Mouse (Mus musculus) CH12.LX (cell line): Measurements from ENCODE around the gene Slc25a4. TPM values are rescaled to one million over a fixed set of nuclear protein-coding genes. Genes with fewer than 3 reads are reported as not detected.

Experiments
- DNase-seq: peaks from one replicate; pipeline ENCODE4 v3.0.0-alpha.2; 2013; ENCODE audit errors: extremely low read depth
- H3K27ac ChIP-seq: 2 replicates; pipeline ENCODE4 v1.5.1; 2012; ENCODE audit warnings: low read depth, mild to moderate bottlenecking, control low read depth, moderate library complexity; ENCODE audit not compliant: insufficient read depth
- H3K27me3 ChIP-seq: replicated peaks from 2 replicates; pipeline ENCODE3; 2012; ENCODE audit warnings: inconsistent platforms
- H3K36me3 ChIP-seq, 2 experiments: replicated peaks in 1 of 2; 2 replicates each; pipeline versions ENCODE3 to v1.6.1; 2012; ENCODE audit warnings: inconsistent platforms in 1 of 2, low read length in 1 of 2, mild to moderate bottlenecking in 1 of 2, mixed read lengths in 1 of 2, moderate library complexity in 1 of 2; ENCODE audit not compliant: control insufficient read depth in 1 of 2, insufficient read depth in 1 of 2
- H3K4me1 ChIP-seq, 2 experiments: 2 replicates each; pipeline ENCODE4 v1.6.1; 2012; ENCODE audit warnings: inconsistent platforms in 1 of 2, moderate library complexity in 1 of 2; ENCODE audit not compliant: insufficient read depth in 2 of 2, control insufficient read depth in 1 of 2
- H3K4me2 ChIP-seq: 2 replicates; pipeline ENCODE4 v1.6.1; 2012; ENCODE audit warnings: low read depth, mild to moderate bottlenecking, control low read depth; ENCODE audit not compliant: poor library complexity, insufficient read depth, severe bottlenecking
- H3K4me3 ChIP-seq, 3 experiments: fragments of 150-350 bp in 1 of 3; sonication (generic) in 1 of 3; replicated peaks in 1 of 3; 2 replicates each; pipeline versions ENCODE3 to v1.5.1; 2011 to 2012; ENCODE audit warnings: low read depth in 2 of 3, low read length in 2 of 3, mild to moderate bottlenecking in 2 of 3, moderate library complexity in 2 of 3, control low read depth in 1 of 3, improper control_type of control experiment in 1 of 3, inconsistent platforms in 1 of 3, mixed read lengths in 1 of 3; ENCODE audit not compliant: poor library complexity in 1 of 3
- H3K79me2 ChIP-seq: replicated peaks from 2 replicates; pipeline ENCODE4 v1.6.1; 2012; ENCODE audit warnings: mild to moderate bottlenecking, moderate library complexity; ENCODE audit not compliant: control insufficient read depth, poor library complexity, insufficient read depth, severe bottlenecking; ENCODE audit errors: extremely low read depth
- H3K9ac ChIP-seq: 2 replicates; pipeline ENCODE4 v1.6.1; 2012; ENCODE audit warnings: low read depth, mild to moderate bottlenecking, control low read depth, moderate library complexity; ENCODE audit not compliant: insufficient read depth
- H3K9me3 ChIP-seq: replicated peaks from 2 replicates; pipeline ENCODE3; 2012; ENCODE audit warnings: low read length, inconsistent platforms, mixed read lengths
- CTCF ChIP-seq, 2 experiments: IDR thresholded peaks in 1 of 2; conservative IDR thresholded peaks in 1 of 2; 2 replicates each; pipeline ENCODE4 v1.5.1; 2011 to 2012; ENCODE audit warnings: low read depth in 2 of 2, low read length in 2 of 2, improper control_type of control experiment in 1 of 2, inconsistent platforms in 1 of 2, mild to moderate bottlenecking in 1 of 2, moderate library complexity in 1 of 2
- ELF1 ChIP-seq: IDR thresholded peaks from 2 replicates; pipeline ENCODE4 v1.6.1; 2014; ENCODE audit warnings: low read depth, mild to moderate bottlenecking, inconsistent platforms, low read length, improper control_type of control experiment
- ETS1 ChIP-seq: conservative IDR thresholded peaks from 2 replicates; pipeline ENCODE4 v1.6.1; 2012; ENCODE audit warnings: low read depth, mild to moderate bottlenecking, inconsistent platforms, low read length, improper control_type of control experiment, moderate library complexity
- KAT2A ChIP-seq: IDR thresholded peaks from 2 replicates; pipeline ENCODE4 v1.6.1; 2012; ENCODE audit warnings: low read length, improper control_type of control experiment, inconsistent platforms; ENCODE audit not compliant: insufficient replicate concordance
- MAFK ChIP-seq: IDR thresholded peaks from 2 replicates; pipeline ENCODE4 v1.6.1; 2011; ENCODE audit warnings: low read length, improper control_type of control experiment; ENCODE audit not compliant: insufficient replicate concordance
- MYC ChIP-seq: IDR thresholded peaks from 2 replicates; pipeline ENCODE4 v1.6.1; 2011; ENCODE audit warnings: low read depth, mild to moderate bottlenecking, improper control_type of control experiment, low read length
- NELFE ChIP-seq: IDR thresholded peaks from 2 replicates; pipeline ENCODE4 v1.6.1; 2011; ENCODE audit warnings: low read depth, low read length, improper control_type of control experiment
- NRF1 ChIP-seq: IDR thresholded peaks from 2 replicates; pipeline ENCODE4 v1.6.1; 2014; ENCODE audit warnings: low read depth, mild to moderate bottlenecking, inconsistent platforms, low read length, improper control_type of control experiment, moderate library complexity
- PAX5 ChIP-seq: IDR thresholded peaks from 2 replicates; pipeline ENCODE4 v1.6.1; 2012; ENCODE audit warnings: low read length, inconsistent platforms, mixed read lengths
- POLR2A ChIP-seq: IDR thresholded peaks from 2 replicates; pipeline ENCODE4 v1.6.1; 2011; ENCODE audit warnings: low read depth, mild to moderate bottlenecking, improper control_type of control experiment, low read length
- POLR2AphosphoS2 ChIP-seq: IDR thresholded peaks from 2 replicates; pipeline ENCODE4 v1.6.1; 2011; ENCODE audit warnings: low read depth, low read length, improper control_type of control experiment
- RAD21 ChIP-seq: IDR thresholded peaks from 2 replicates; pipeline ENCODE4 v1.6.1; 2011; ENCODE audit warnings: low read depth, mild to moderate bottlenecking, low read length, improper control_type of control experiment, moderate library complexity
- TBP ChIP-seq: conservative IDR thresholded peaks from 2 replicates; pipeline ENCODE4 v1.6.1; 2011; ENCODE audit warnings: low read depth, low read length, improper control_type of control experiment
- UBTF ChIP-seq: IDR thresholded peaks from 2 replicates; pipeline ENCODE4 v1.6.1; 2012; ENCODE audit warnings: low read depth, mild to moderate bottlenecking, inconsistent platforms, low read length, improper control_type of control experiment, moderate library complexity
- USF1 ChIP-seq: IDR thresholded peaks from 2 replicates; pipeline ENCODE4 v1.6.1; 2014; ENCODE audit warnings: low read depth, mild to moderate bottlenecking, inconsistent platforms, low read length, improper control_type of control experiment
- USF2 ChIP-seq: conservative IDR thresholded peaks from 2 replicates; pipeline ENCODE4 v1.6.1; 2011; ENCODE audit warnings: low read depth, low read length, improper control_type of control experiment
- ZKSCAN1 ChIP-seq: IDR thresholded peaks from 2 replicates; pipeline ENCODE4 v1.6.1; 2012; ENCODE audit warnings: low read depth, inconsistent platforms, low read length, improper control_type of control experiment, borderline replicate concordance
- ZMIZ1 ChIP-seq: IDR thresholded peaks from 2 replicates; pipeline ENCODE4 v1.6.1; 2012; ENCODE audit warnings: low read depth, mild to moderate bottlenecking, inconsistent platforms, low read length, improper control_type of control experiment
- dilution Hi-C: fragments of 300-500 bp; cut with MboI; formaldehyde crosslinking; loops from 2 replicates; pipeline ENCODE4 v1.14.3; 2020; ENCODE audit warnings: low sequenced_read_pairs; ENCODE audit not compliant: extremely low pct_unique_long_range_greater_than_20kb, extremely low pct_ligation_motif_present
- in situ Hi-C: fragments of 300-500 bp; cut with MboI; formaldehyde crosslinking; loops from 3 replicates; pipeline ENCODE4 v1.14.3; 2019; ENCODE audit warnings: low sequenced_read_pairs, low pct_ligation_motif_present, low pct_unique_long_range_greater_than_20kb, mixed read lengths
- polyA plus RNA-seq: library from polyadenylated mRNA; unstranded; fragments of >175 nt; gene quantifications from 2 replicates; pipeline ENCODE4 v1.2.1, GENCODE M21; 2012; ENCODE audit warnings: low read depth; ENCODE audit not compliant: insufficient read length
- total RNA-seq, 2 experiments: library from RNA; depleted of rRNA; stranded (reverse); fragments of 300-350 nt in 1 of 2; fragments of >200 nt in 1 of 2; gene quantifications; 2 replicates each; pipeline ENCODE4 v1.2.3; 2012 to 2014

The Slc25a4 gene
- total and polyA plus RNA-seq, 3 experiments = 365 to 476 (median 403) TPM

- TF ChIP-seq UBTF = no peak
Observed at GRCm38 (mm10) chr8:46210404-46211315, at the start of gene Slc25a4 (continued).

DNA sequence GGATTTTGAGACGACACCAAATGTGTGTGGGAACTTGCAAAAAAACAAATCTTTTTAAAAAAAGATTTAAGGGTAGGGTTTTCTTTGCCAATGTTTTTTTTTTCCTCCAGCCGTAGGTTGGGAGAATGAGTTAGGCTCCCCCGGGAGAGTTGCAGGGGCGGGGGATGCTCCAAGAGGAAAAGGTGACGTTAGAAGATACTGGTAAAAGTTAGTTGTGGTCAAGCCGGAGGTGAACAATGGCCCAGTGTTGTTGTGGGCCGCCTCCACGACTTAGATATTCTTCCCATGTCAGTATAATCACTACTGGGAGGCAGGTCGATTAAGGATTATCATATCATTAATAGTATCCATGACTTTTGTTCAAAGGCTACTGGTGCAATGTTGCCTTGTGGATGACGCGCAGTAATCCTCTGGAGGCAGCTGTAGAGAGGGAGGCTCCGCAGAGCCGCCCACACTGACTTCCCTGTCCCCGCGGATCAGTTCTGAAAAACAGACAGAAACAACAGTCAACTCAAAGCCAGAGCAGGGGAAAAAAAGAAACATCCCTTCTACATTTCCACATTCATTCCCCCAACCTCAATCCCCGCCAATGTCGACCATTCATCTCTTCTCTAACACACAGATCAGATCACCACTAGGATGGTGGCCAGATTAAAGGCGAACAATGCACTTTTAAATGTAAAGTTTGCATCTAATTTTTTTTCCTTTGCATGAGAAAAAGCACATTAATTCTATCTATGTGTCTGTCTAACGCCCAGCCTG, 47.0 kb upstream of the Slc25a4 start:
- Histone ChIP-seq H3K9ac (no peak overlapping the region), H3K9me3 (peaks cover 2% of the 10 kb centered on the region), H3K4me3 (no peak overlapping the region), H3K4me1 (no peaks in the 10 kb centered on the region), H3K27me3 (no peaks in the 10 kb centered on the region), H3K4me2 (no peak overlapping the region), H3K79me2 (no peaks in the 10 kb centered on the region), H3K27ac (no peak overlapping the region), H3K36me3 (no peaks in the 10 kb centered on the region)
- TF ChIP-seq POLR2A = no peak
- no peak for TF ChIP-seq ELF1
- no peak for TF ChIP-seq KAT2A
- no peak for TF ChIP-seq PAX5
- TF ChIP-seq ETS1 = no peak
- no peak for TF ChIP-seq TBP
- TF ChIP-seq MAFK = no peak
- no peak for TF ChIP-seq CTCF (conservative IDR thresholded peaks at IDR 0.05 in 1 of 2, IDR thresholded peaks at IDR 0.05 in 1 of 2; ENCODE audit: low read depth in 2 of 2, low read length in 2 of 2)
- TF ChIP-seq USF1 = no peak
- no peak for TF ChIP-seq NRF1
- no peak for TF ChIP-seq NELFE
- TF ChIP-seq POLR2AphosphoS2 = no peak
- TF ChIP-seq ZMIZ1 = no peak
- no peak for TF ChIP-seq RAD21
- TF ChIP-seq MYC = no peak
- no peak for TF ChIP-seq USF2
- TF ChIP-seq ZKSCAN1 = no peak
- DNase-seq = no peak
- dilution Hi-C loops (no loop called here), in situ Hi-C loops (no loop called here)
